Mouse (Mus musculus) brown adipose tissue, adult 24 weeks (tissue): ENCODE results near the gene Nrip3. TPM values are rescaled to one million over a fixed set of nuclear protein-coding genes. Genes with fewer than 3 reads are reported as not detected.

Experiments
- H3K27ac ChIP-seq: fragments of 200-500 bp; replicated peaks from 2 replicates; pipeline ENCODE4 v1.5.1; 2012; ENCODE audit warnings: low read depth, mild to moderate bottlenecking, low read length
- H3K4me1 ChIP-seq: fragments of 200-500 bp; 2 replicates; pipeline ENCODE4 v1.6.1; 2012; ENCODE audit warnings: low read length, mixed read lengths; ENCODE audit not compliant: control insufficient read depth, insufficient read depth, insufficient read length
- H3K4me3 ChIP-seq: fragments of 200-500 bp; 2 replicates; pipeline ENCODE4 v1.5.1; 2012; ENCODE audit warnings: low read depth, mild to moderate bottlenecking, low read length, moderate library complexity; ENCODE audit not compliant: insufficient read depth
- polyA plus RNA-seq: library from polyadenylated mRNA; stranded (reverse); fragments of >200 nt; gene quantifications from 2 replicates; pipeline ENCODE4 v1.2.4, GENCODE M21; 2012; ENCODE audit not compliant: missing spikeins, insufficient read depth, insufficient read length

Nrip3 gene
- polyA plus RNA-seq, 1 experiment = not detected

DNA sequence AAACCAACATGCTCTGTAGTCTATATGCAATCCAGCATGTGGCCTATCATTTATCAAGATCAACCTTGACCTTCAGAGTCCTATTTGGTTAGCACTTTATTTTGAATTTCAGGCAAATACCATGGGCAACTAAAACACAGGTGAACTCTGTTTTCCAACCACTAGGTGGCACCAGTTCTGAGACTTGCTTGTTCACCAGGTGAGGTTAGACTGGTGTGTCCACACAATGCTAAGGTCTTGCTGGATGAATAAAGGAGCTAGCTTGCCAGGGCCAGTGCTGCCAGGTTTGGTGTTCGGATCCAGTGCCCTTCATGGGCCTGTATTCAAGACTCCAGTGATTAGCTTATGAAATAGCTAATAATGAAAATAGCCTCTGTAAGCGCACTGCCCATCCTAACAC, 10.9 kb upstream of the Nrip3 start:
- no peak overlapping the region for H3K27ac ChIP-seq
- H3K4me1 ChIP-seq = no peaks in the 10 kb centered on the region
- H3K4me3 ChIP-seq = no peak overlapping the region

DNA sequence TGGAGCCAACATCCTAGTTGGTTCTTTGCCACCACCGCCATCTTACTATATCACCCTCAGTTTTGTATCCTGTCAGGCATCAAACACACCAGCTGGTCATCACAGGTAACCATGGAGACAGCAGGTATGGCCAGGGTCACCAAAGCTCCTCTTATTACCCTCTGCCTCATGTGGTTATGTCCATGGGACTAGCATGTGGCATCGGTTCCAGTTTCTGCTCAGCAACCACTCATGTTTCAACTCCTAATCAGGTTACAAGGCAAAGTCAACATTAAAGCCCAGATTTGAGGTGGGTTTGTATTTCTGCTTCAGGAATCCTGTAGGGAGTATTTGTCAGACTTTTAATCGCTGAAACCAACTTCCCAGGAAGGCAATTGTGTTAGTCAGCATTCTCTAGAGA, 9.0 kb upstream of the Nrip3 start:
- Histone ChIP-seq H3K4me1 (no peaks in the 10 kb centered on the region), H3K4me3 (no peak overlapping the region)

DNA sequence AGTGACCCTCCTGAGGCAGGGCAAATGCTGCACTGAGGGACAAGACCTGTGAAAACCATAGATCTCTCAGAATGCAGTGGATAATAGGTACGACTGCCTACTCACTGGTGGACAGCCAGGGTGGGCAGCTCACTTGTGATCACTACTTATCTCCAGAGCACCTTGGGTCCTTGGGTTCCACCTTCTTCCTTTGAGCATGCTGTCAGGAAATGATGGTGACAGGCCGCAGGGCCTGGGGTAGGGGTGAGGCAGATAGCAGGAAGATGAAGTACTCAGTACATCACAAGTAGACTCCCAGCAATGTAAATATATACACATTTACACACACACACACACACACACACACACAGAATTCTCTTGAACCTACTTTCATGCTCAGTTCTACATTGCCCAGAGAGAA, 6.0 kb upstream of the Nrip3 start:
- H3K27ac ChIP-seq = no peak overlapping the region
- H3K4me1 ChIP-seq = no peaks in the 10 kb centered on the region
- no peak overlapping the region for H3K4me3 ChIP-seq

More for the DNA sequence above, 9.0 kb upstream of the Nrip3 start:
- no peak overlapping the region for H3K27ac ChIP-seq

GRCm38 (mm10) chr7:109783281-109783680, 1.5 kb upstream of the Nrip3 start:
- Histone ChIP-seq H3K27ac (no peak overlapping the region), H3K4me3 (no peak overlapping the region)

GRCm38 (mm10) chr7:109781087-109781469, 747 bp downstream of the Nrip3 start:
- H3K4me1 ChIP-seq = peaks cover 5% of the 10 kb centered on the region; the same call in 1 of the 2 replicates
- H3K4me3 ChIP-seq = peak overlapping the region; percentile 54

More at GRCm38 (mm10) chr7:109783281-109783680, 1.5 kb upstream of the Nrip3 start:
- peaks cover 5% of the 10 kb centered on the region; the same call in 1 of the 2 replicates for H3K4me1 ChIP-seq

GRCm38 (mm10) chr7:109772251-109772650, 9.6 kb downstream of the Nrip3 start:
- H3K4me3 ChIP-seq = no peak overlapping the region
- H3K4me1 ChIP-seq = no peaks in the 10 kb centered on the region
- H3K27ac ChIP-seq = no peak overlapping the region

More at GRCm38 (mm10) chr7:109781087-109781469, 747 bp downstream of the Nrip3 start:
- no peak overlapping the region for H3K27ac ChIP-seq

DNA sequence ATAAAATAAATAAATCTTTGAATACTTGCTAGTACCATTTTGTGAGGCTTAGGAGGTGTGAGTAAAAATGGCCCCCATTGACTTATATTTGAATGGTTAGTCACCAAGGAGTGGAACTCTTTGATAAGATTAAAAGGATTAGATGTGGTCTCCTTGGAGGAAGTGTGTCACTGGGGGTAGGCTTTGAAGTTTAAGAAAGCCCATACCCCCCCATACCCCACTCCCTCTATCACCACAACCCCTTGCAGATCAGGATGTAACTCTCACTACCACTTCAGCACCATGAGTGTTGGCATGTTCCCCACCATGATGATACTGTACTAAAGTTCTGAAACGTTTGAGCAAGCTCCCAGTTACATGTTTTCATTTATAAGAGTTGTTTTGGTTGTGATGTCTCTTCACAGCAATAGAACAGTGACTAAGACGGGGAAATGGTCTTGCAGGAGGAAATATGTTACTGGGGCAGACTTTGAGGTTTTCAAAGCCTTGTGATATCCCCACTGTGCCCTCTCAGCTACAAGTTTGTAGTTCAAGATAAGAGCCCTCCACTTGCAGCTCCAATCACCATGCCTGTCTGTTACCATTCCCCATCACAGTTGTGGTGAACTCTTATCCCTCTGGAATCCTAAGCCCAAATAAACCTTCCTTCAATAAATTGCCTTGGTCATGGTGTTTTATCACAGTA, 13.0 kb downstream of the Nrip3 start:
- Histone ChIP-seq H3K4me1 (no peaks in the 10 kb centered on the region), H3K27ac (no peak overlapping the region), H3K4me3 (no peak overlapping the region)

- H3K27ac ChIP-seq = no peak overlapping the region
- no peak overlapping the region for H3K4me3 ChIP-seq
- no peaks in the 10 kb centered on the region for H3K4me1 ChIP-seq
Observed at GRCm38 (mm10) chr7:109767575-109768350, 14.1 kb downstream of the Nrip3 start.

DNA sequence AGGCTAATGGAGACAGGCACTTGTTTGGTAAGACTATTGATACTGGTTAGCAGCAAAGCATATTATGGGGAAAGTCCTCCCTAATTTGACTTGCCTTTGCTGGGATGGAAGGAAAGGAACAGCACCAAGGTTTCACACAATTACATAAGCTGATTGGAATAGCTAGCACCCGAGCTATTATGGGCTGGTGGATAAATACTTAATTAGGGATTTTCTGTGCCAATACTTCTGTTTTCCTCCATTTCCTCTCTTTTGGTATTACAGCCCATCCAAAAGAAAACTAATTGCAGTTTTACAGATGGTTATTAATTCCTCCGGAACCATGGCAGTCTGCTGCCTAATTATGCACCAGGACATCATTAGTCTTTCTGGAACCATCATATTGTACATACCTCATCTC, 17.8 kb downstream of the Nrip3 start:
- H3K4me1 ChIP-seq = no peaks in the 10 kb centered on the region
- no peak overlapping the region for H3K4me3 ChIP-seq
- H3K27ac ChIP-seq = no peak overlapping the region

DNA sequence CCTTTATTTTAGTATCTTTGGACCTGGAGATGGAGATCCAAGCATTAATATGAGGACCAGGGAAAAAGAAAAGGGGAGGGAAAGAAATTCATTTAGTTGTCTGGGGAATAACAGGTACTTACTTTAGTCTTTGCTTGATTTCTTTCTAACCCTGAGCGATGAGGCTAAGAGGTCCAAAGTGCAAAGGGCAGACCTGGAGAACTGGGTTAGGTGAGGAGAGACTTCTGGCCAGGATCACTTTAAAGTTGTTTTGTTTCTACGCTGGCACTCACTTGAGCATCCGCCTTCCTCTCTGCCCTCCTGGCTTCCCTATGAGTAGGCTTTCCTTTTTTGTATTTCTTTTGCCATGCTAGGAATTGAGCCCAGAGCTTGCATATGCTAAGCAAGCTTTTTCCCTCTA, 25.5 kb downstream of the Nrip3 start:
- H3K27ac ChIP-seq = no peak overlapping the region
- peaks cover 2% of the 10 kb centered on the region; the same call in 1 of the 2 replicates for H3K4me1 ChIP-seq
- H3K4me3 ChIP-seq = no peak overlapping the region

- Histone ChIP-seq H3K4me3 (no peak overlapping the region), H3K27ac (no peak overlapping the region), H3K4me1 (peaks cover 3% of the 10 kb centered on the region; the same call in 1 of the 2 replicates)
Observed at GRCm38 (mm10) chr7:109754034-109754433, 27.8 kb downstream of the Nrip3 start.

GRCm38 (mm10) chr7:109752008-109752925, 29.6 kb downstream of the Nrip3 start, which contains the start of gene Tmem9b:
Gene Tmem9b (minus strand): TSS chr7:109752875.
- H3K4me1 ChIP-seq = peaks cover 3% of the 10 kb centered on the region; the same call in 1 of the 2 replicates
- peak within 1 kb of the TSS; percentile 83 for H3K27ac ChIP-seq
- H3K4me3 ChIP-seq = peak within 1 kb of the TSS; percentile 100

GRCm38 (mm10) chr7:109751427-109752007, 30.3 kb downstream of the Nrip3 start:
- peak overlapping the region; percentile 83 for H3K27ac ChIP-seq
- peak overlapping the region; percentile 100 for H3K4me3 ChIP-seq
- H3K4me1 ChIP-seq = peaks cover 3% of the 10 kb centered on the region; the same call in 1 of the 2 replicates

GRCm38 (mm10) chr7:109747747-109748146, 34.1 kb downstream of the Nrip3 start:
- H3K4me3 ChIP-seq = no peak overlapping the region
- H3K4me1 ChIP-seq = peaks cover 3% of the 10 kb centered on the region; the same call in 1 of the 2 replicates
- no peak overlapping the region for H3K27ac ChIP-seq
